Comparison of ENCODE assay signal across 13 mouse cellular contexts in the genomic region with DNA sequence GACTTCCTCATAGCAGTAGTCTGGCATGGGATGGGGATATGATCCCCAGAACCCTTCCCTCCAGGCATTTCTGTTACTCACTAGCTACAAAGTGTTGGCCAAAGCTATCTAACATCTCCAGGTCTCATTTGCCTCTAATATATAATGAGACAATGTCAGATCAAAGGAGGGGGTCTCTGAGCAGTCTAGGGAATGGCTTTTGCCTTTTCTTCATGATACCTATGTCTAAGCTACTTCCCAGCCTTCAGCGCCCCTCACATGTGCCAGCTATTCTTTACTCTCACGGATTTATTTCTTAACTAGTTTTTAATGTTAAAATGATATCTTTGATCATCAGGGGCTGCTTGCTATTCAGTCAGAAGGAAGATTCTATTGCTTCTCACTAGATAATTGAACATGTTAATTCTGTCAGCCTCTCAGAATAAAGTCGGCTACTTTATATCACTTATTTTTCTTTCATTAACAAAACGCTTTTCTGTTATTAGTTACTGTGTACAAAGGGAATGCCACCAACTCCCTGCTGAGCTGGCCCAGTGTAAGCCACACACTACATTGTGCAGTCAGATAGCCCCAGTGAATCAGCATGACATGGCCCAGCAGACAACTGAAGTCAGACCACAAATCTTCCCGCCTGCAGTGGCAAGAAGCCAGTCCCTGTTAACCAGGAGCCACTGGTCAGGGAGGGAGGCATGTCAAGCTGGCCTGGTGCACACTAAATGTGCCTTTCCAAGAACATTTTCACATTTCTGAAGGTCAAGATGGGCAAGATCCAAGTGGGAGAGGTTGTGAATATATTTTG.
DNase-seq lines count a peak whose midpoint lies in the region; ATAC-seq lines count a peak whose summit lies in the region.
"Had no signal": no experiment of that assay in that cellular context is flagged by ENCODE, and none has a peak within 500 bp of the region (broad histone marks: within the 10 kb centered on the region; RNA-seq: fewer than 3 reads in every experiment).

No protein-coding gene starts in this region.

- peak; percentile 2 for DNase-seq in cerebellum, adult 9-11 months
- DNase-seq in cerebellum, adult 8-10 months = no peak
- peak; percentile 71 for DNase-seq in left cerebral cortex, postnatal 4 days
- DNase-seq in left cerebral cortex, adult 9 months (ENCODE audit: low spot score in 2 of 2) = no peak
- DNase-seq in 3T3-L1 (ENCODE audit: low read depth, low spot score) = peak; percentile 92
- DNase-seq in adrenal gland, postnatal 25 days = peak; percentile 51
- no peak for DNase-seq in thymus, postnatal 14 days
- DNase-seq: embryo, embryonic 11 days; kidney, postnatal 14 days; layer of hippocampus, postnatal 36 days; right cerebral cortex, postnatal 25 days; thymus, postnatal 36 days had no signal

- intact Hi-C loops in left cerebral cortex, postnatal 4 days (cut with DNase I) = no loop called here

- ATAC-seq in activated CD4-positive, CD25-positive, alpha-beta regulatory T cell, adult 4 months = no peak

Comparison
In these comparisons a context has a peak if more than half of its experiments do, and no peak if none do; other contexts are left out.
1. DNase-seq: peak in cerebellum, adult 9-11 months (single experiment), left cerebral cortex, postnatal 4 days (single experiment), 3T3-L1 (single experiment) and adrenal gland, postnatal 25 days (single experiment); none in cerebellum, adult 8-10 months (single experiment), left cerebral cortex, adult 9 months (0 of 2) and thymus, postnatal 14 days (single experiment).